Mouse (Mus musculus) heart, adult 11 months (tissue): ENCODE measurements around the gene Stap1.

Experiments used
- DNase-seq: peaks from one replicate; pipeline ENCODE4 v3.0.0; 2022

Gene Stap1

GRCm38 (mm10) chr5:86129828-86130227 is 58.3 kb downstream of the Stap1 start:
- no peak for DNase-seq
